Mouse (Mus musculus) spleen, postnatal 36 days (tissue): ENCODE measurements at regions not wholly inside any gene's neighbourhood (a gene's known extent, or its start where the extent isn't known, plus 50 kb on each side); places are given as distances from the start of the nearest gene placed in this dataset.

Experiments
- DNase-seq, 2 experiments: peaks; one replicate each; pipeline ENCODE4 v3.0.0; 2022; ENCODE audit warnings: low spot score in 2 of 2, mixed read lengths in 1 of 2

DNA sequence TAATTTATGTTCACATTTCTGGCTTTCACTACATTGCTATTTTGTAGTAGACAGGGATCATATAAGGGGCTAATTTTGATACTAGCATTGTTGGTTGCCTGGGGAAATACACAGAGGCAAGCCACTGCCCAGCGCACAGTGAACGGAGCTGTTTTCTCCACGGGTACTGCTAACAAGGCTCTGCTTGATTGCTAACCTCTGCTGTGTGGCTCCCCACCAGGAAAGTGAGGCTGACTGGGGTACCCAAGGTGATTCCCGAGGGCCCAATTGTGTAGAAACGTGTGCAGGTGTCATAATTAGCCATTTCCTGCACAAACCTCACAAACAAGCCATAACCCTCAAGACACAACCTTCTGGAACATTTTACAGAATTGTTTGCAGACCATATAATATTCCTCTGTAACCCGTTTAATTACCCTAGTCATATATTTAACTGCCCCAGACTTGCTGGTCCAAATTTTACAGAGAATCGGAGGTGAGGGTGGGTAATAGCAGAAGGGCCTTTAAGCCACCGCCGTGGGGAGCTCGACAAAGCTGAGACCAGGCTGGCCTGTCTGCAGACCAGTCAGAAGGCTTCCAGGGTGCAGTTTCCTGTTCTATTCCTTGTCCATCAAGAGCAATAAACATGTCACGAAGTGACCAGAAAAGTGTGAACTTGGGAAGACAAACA, 170.9 kb downstream of the Fam169b start:
- DNase-seq = no peak

DNA sequence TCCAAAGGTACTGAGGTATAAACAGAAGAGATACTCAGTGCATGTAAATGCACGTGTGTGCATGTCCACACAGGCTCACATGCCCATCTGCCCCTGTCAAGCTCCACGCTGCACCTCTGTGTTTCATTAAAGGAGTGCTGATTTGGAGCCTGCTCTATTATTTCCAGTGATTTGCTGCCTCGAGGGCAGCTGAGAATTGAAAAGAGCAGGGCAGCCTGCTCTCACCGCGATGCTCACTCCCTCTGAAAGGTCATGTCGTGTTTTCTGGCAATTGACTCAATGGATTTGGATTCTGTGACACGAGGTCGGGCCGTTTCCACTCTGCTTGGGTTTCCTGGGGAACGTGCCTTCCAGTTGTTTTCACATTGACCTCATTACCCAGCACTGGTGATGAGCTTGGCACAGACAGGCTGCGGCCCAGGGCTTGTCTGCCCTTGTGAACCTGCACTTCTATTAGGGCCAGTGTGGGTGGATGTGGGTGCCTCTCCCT, 167.1 kb downstream of the Fam169b start:
- DNase-seq = no peak

DNA sequence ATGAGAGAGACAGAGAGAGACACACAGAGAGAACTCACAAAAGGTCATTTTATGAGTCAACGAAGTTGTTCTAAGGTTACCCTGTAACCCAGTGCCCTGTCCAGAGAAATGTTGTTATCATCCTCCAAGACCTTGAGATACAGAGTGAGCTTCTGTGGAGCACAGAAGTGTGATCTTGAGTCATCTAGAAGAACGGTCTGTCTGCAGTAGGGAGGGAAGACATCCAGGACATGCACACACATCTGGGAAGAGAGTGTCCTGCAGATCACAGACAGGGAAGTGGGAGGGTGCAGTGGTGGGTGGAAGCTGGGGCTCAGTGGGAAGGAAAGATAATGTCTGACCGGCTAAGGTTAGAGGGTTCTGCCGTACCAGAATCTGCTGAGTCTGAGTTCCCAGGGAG, 155.3 kb downstream of the Fam169b start:
- DNase-seq = no peak

DNA sequence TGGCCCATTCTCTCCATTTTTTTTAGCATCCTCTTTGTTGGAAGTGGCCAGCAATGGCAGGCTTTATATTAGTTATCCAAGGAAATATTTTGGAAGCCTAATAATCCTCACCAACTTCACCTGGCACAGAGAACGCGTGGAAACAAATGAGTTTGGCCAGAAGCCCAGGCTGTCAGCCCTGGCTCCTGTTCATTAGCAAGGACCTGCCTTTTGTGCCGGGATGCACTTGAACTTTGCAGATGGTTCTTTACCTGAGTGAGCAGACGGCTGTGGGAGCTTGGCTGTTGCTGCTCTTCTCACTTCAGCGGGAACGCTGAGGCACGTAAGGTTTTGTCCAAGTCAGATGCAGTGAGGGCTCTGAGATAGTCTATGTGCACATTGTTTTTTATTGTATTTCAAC, 142.3 kb downstream of the Fam169b start:
- DNase-seq = no peak

DNA sequence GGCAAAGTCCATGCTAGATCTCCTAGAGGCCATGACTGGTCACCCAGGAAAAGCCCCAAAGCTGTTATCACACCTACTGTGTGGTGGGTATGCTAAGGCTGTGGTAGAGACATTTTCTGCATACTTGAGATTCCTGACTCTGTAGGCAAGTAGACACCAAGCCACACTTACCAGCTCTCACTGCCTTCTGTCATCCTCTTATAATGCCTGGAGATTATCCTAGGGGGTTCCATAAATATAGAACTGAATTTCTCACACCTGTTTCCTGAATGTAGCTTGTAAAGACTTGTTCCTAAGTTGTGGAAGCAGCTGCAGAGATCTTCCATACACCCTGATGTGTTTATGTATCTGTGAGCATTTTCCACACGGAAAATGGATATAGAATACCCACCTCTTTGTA, 139.1 kb downstream of the Fam169b start:
- no peak for DNase-seq
